Mouse (Mus musculus) bone marrow macrophage, adult 2 months (primary cell): Measurements from ENCODE around the gene Gpatch8.

Source experiments
- CTCF ChIP-seq: IDR thresholded peaks from 2 replicates; pipeline ENCODE4 v1.5.1; 2012; ENCODE audit warnings: low read depth, mild to moderate bottlenecking, low read length, moderate library complexity
- POLR2A ChIP-seq: IDR thresholded peaks from 2 replicates; pipeline ENCODE4 v1.6.1; 2012; ENCODE audit warnings: mild to moderate bottlenecking, low read depth, low read length, borderline replicate concordance

DNA sequence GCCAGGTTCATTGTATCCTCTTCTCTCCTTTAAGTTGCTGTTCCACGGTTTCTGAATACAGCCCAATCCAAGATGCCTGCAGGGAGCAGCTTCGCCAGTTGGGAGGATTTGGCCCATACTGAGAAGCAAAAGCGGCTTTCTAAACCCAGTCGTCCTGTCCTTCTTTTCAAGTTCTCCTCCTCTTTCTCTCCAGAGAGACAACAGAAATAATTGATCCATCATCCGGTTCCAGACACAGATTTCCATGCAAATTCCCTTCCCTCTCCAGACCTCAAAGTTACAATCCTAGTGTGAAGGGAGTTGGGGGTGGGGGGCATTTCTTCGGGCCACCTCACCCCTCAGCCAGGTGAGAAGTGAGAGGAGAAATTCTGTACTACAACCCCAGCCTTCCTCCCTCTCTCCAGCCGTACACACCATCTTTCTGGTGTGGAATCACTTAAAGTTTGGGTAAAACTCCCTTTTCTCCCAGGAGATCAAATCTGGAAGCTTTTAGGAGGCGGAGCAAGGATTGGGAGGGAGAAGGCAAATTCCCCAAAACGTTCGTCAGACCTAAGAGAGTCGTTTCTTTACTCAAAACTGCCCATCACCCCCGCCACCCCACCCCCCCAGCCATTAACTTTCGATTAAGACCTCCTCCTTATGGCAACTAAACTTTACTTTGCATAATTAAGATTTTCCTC lies 46.8 kb upstream of the Gpatch8 start:
- TF ChIP-seq POLR2A (no peak), CTCF (no peak)
